Mouse (Mus musculus) c-Kit-negative CD71-positive TER-119-positive erythroid progenitor cells, embryonic 14.5 days (primary cell): ENCODE results near the gene Dab1.

ENCODE experiments used
- DNase-seq: peaks from one replicate; pipeline ENCODE4 v3.0.0-alpha.2; 2013; ENCODE audit warnings: low read depth, low spot score

Dab1 gene

DNA sequence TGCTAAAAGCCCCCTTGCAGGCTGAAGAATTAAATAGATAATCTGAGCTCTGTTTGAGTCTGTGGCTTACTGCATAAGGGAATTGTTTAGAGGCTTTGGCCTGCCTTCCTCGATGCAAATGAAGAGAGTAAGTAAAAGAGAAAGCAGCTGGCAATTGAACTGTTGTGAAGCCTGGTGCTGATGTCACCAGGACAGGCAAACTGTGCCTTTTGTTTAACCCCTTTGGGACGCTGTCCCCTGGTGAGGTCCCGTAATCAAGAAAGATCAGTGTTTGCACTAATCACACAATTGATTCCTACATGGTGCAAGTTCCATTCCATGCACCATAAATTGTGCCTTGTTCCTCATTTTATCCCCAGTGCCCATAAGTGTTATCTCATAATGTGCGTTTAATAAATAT, 80.6 kb downstream of the Dab1 start:
- no peak for DNase-seq

DNA sequence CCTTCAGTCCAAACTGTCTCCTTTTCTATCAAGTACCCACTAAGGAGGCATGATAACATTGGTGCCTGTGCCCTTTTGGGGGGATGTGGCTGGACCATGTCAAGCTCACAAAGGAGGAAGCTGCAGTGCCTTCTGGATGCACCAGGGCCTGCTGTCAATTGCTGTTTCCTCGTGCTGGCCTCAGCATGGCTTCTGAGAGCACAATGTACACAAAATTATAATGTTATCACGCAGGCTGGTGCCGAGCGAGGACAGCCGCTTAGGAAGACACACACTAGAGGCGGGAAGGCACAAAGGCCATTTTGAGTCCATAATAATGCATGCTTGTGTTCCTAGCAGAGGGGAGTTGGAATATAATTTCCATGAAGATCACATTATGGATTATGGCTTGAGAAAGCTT, 81.2 kb downstream of the Dab1 start:
- DNase-seq = no peak

DNA sequence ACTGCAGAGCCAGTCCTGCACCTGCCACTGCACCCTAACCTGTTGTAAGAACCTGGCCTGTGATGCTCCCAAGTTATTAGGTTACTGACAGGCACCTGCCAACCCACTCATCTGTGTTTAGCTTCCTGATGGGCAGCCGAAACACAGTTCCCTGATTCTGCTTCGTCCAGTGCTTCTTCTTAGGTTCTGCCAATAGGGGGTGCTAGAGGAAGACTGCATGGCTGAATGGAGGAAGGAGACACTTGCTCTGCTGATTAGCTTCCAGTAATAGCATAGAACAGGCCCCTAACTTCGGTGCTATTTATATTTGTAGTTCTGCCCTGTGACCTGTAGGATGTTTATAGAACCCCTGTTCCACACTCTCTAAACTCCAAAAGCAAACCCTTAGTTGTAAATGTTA, 83.0 kb downstream of the Dab1 start:
- no peak for DNase-seq

DNA sequence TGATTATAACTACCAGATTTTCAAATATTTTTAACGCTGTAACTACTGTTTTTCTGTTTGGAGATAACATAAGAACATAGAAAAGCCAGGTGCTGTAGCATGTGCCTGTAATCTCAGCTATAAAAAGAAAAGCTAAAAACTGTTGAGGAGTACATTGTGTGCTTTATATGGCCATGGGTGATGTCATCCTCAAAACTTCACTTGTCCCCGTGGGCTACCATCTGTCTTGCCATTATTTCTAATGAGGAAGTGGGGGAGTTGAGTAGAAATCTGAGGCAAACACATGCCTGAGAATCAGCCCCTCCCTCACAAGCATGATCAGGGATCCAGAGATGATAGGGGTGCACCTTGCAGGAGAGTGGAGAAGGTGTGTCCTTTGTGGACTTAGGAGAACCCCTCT, 85.3 kb downstream of the Dab1 start:
- DNase-seq = no peak

DNA sequence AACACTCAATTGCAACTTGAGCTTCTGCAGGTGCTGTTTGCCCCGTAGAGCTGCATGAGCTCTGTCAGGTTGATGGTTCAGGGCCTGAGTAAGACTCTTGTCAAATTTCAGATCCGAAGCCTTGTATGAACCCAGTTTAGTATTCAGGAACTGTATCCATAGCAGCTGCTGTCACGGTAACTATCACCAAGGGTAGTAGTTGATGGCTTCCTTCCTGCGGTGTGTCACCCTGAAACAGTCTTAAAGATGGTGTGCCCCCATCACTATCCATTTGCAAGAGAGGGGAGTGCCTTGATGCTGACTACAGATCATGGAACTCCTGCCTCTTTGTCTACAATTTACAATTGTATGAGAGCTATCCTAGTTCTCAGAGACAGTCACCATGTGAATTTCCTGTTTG, 87.3 kb downstream of the Dab1 start:
- no peak for DNase-seq

DNA sequence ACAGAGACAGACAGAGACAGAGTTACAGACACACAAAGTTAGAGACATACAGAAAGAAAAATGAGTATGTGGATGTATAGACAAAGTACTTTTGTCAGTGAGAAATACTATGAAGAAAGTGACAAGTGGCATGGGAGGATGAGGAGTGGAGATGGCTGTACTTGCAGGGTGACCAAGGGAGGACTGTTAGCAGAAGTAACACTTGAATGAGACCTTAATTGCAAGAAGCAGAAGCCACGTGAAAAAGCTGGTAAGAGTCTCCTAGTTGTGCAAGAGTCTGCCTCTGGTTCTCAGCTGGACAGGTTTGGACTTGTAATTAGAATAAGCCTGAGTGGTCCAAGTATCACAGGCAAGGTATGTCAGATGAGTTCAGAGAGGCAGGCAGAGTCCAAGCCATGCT, 88.0 kb downstream of the Dab1 start:
- DNase-seq = no peak

DNA sequence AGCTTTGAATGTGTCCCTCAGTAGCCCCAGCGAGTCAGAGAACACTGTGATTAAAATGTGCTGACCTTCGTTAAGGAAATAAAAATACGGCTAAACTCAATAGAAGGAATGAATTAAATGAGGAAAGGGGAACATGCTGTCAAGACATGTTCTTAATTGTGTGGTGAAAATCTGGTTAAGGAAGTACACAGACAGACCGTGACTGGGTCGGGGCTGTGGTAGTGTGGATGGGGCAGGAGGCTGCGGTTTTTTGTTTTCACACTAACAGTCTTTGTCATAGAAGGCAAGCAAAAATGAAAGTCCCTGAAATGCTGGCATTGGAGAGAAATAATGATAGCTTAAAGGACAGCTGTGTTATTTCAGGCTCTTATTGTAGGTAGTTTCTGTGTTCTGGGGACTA, 92.2 kb downstream of the Dab1 start:
- no peak for DNase-seq

DNA sequence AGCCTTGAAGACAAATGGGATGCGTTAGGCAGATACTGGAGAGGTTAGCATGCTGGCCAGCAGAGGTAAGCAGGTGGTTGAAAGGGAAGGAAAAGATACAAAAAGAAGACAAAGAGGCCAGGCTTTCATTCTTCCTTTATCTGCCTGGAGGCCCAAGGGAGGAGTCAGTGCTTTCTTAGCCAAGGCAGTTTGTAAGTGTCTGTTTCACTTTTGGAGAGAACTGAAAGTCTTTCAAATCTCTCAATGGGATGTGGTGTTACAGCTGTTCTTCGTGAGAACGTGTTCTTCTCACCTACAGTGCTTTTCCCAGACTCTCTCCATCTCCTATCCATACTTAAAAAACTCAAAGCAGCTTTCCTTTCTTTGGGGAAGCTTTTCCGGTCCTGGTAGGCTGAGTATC, 94.8 kb downstream of the Dab1 start:
- DNase-seq = no peak

DNA sequence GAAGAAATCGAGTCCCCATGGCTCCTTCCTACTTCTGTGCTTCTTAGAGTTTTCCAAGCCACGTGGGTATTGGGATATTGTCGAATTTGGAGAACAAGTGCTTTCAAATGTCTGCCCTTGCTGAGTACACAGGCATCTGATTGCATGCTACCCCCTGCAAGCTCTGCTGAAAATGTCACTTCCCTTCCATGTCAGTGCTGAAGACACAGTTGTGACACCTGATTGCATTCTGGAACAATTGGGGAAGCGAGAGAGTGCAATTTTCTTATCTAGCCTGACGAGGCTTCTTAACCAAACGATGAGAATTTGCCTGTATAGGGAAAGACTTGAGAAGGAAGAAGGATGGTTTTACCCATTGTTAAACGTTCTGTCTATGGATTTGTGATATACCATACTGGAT, 95.8 kb downstream of the Dab1 start:
- DNase-seq = no peak

DNA sequence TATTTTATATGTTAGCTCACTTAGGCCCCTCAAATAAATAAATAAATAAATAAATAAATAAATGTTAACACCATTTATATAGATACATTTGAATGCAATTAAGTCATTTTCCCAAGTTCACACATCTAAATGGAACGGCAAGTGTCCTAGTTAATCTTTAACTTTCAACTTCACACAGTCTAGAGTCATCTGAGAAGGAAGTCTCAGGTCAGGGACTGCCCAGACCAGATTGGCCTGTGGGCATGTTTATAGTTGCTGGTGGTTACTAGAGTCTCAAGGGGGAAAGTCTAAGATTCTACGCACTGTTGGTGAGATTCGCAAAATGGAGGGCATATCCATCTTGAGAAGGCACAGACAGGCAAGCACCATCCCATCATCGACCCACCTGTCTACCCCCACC, 96.4 kb downstream of the Dab1 start:
- DNase-seq = no peak

DNA sequence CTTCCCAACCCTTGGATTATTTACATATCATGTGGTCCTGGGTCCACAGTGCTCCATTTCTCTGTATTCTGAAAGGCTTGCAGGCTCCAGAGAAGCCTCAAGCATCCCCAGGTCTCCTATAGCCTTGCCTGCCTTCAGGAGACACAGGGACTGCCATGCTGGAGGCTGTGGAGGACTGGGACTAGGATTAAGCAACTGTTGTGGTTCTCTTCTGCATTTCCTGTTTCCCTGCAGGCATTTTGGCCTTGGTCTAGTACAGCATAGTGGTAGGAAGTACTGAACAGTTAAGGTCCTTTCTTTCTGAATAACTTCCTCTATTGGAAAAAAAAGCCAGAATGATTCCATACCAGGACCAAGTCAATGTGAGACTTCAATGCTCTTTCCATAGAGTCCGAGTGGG, 103.6 kb downstream of the Dab1 start:
- no peak for DNase-seq

DNA sequence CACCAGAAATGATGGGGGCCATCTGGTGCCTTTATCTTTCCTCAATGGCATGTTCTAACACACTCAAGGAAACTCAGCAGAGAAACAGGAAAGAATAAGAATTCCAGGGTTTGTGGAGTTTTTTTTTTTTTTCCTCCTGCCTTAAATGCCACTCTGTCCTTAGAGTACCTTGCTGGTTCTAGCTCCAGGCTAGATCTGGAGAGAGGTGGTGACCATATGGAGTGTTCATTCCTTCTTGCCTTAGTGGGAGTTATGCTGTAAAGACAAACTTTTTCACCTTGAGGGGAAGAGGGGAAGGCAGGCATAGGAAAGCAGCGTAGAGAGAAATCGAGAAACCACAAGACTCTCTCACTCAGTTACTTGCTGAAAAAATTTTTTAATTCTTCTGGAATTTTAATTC, 107.3 kb downstream of the Dab1 start:
- no peak for DNase-seq

DNA sequence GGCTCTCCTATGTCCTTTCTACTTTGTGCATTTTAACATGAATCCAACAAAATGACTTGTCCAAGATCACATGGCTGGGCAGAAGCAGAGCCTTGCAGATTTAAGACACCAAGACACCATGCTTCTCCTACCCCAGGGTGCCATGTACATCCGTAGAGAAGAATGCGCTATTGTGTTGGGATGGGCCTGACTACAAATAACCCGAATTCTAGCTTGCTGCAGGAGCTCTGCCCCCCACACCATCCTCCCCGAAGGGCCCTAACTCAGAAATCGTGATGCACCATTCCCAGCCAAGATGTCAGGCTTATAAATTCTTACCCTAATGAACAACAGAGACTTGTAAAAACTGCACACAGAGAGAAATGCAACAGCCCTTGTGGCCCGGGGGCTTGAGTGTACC, 118.0 kb downstream of the Dab1 start:
- no peak for DNase-seq

DNA sequence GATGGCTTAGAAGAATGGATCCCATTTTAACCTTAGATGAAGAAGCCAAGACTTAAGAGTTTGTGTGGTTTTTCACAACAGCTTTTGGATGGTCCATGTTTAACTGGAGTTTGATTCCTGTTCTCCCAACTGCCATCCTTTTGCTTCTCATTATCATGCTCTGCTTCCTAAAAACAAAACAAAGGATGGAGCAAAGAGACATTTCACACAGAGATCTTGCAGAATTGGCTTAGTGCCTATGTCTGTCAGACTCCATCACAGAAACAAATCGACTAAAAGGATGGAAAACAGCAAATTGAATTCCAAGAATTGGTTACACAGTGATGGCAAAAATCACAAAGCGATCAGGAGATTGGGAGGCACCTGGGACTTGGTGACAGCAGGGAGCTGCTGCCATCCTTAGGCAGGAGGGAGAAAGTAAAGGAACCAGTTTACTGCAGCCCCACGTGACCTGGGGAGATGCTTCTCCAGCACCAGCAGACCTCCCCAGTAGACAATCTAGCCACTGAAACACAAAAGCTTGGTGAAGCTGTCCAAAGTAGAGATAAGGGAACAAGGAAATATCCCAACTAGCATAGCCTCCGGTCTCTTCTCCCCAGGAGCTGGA, 132.2 kb downstream of the Dab1 start:
- DNase-seq = no peak

DNA sequence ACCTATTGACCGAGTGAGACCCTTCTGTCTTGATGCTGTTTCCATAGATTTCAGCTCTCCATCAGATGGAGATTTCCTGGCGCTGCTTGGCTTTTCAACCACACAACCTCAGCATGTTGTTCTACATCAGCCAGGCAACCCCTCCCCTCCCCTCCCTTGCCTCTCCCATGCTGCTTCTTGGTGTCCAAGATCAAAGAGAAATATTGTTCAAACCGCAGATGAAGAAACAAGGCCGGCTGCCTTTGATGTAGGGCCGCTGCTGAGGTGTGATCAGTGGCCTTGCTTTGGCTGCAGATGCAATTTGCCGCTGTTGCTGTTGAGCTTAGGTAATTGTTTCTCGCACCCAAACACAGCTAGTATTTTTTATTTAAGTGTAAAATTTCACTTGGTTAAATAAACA, 135.4 kb downstream of the Dab1 start:
- no peak for DNase-seq

DNA sequence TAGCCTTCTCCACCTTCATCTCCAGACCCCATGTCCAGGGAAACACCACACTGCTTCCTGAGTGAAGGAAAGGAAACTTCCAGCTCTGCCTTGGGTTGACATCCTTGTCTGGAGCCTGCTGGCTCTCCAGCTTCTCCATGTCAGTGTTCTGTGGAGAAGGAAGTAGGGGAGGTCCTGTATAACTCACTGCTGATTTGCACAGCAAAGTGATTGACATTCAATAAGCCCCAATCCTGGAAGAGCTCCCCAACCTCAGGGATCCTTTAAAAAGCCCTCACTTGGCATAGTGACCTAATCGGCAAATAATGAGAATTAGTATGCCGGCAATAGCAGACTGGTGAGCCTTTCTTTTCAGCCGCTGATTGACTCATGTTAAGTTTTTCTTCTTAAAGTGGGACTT, 138.1 kb downstream of the Dab1 start:
- DNase-seq = no peak

DNA sequence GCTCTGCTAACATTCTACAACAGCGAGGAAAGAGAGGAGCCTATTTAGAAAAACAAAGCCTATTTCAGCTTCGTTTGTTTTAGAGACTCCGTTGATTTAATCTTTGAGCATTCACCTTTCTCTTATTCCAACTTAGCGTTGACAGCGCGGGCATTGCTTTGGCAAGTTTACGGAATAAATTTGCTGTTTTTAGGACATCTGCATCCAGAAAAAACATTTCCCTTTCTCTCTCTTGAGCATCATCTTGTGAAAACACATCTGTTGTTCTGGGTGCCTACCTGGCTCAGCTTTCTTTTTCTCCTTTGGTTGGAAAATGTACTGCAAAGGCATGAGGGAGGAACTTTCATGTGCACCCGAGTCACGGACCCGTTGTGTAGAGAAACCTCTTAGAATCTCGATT, 143.3 kb downstream of the Dab1 start:
- DNase-seq = no peak

DNA sequence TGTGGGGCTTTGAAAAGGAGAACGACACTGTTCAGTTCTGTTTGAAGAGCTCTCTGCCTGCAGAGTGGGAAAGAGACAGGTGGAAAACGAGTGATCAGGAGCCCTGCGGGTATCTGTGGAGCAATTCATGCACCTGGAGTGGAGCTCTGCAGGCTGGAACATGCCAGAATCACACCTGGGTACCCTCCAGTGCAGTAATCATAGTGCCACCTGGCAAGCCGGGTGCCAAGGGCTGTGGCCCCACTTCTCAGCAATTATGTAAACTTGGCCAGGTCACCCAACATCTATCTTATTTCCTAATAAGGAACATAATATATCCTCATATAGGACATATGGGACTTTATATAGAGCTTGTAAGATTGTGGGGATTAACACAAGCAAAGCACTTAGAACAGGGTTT, 156.6 kb downstream of the Dab1 start:
- DNase-seq = no peak

DNA sequence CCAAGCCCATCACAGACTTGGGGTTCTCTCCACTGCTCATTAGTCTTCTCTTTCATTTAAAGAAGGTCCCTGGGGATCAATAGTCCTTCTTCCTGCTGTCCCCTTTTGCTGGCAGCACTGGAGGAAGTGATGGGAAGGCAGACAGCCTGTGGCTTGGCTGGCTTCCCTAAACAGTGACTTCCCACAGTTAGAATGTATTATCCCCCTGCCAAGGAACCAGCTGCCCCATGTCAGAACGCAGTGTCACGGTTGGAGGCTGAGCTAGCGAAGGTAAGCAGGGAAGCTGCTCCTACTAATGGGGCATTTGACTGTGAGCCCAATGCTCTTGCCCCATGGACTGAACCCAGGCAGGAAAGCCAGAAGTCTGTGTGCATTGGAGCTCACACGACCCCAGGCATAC, 162.2 kb downstream of the Dab1 start:
- no peak for DNase-seq

DNA sequence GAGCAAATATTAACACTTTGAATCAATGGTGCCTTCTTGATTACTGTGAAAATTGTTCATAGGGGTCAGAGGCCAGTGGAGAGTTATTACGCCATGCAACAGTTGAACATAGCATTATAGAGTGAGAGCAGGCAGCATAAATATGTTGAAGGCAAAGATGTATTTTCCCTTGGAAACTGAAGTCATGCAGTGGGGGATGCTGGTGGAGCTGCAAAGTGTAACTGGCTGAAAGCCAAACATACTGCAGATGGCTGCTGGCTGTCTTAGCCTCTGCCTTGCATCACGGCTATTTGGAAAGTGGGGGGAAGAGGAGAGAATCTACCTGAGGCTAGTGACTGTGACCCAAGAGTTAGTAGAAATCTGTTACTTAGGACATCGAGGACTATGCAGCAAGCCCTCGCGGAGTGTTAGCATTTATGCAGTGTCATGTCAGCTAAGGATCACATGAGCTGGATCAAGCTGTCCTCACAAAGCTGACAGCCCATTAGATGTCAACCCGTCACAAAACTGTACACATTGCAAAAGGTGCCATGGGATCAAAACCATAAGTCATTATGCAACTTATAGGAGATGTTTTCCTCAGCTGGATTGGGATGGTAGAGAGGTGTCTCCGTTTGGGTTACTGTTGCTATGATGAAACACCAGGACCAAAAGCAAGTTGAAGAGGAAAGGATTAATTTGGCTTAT, 164.5 kb downstream of the Dab1 start:
- no peak for DNase-seq

DNA sequence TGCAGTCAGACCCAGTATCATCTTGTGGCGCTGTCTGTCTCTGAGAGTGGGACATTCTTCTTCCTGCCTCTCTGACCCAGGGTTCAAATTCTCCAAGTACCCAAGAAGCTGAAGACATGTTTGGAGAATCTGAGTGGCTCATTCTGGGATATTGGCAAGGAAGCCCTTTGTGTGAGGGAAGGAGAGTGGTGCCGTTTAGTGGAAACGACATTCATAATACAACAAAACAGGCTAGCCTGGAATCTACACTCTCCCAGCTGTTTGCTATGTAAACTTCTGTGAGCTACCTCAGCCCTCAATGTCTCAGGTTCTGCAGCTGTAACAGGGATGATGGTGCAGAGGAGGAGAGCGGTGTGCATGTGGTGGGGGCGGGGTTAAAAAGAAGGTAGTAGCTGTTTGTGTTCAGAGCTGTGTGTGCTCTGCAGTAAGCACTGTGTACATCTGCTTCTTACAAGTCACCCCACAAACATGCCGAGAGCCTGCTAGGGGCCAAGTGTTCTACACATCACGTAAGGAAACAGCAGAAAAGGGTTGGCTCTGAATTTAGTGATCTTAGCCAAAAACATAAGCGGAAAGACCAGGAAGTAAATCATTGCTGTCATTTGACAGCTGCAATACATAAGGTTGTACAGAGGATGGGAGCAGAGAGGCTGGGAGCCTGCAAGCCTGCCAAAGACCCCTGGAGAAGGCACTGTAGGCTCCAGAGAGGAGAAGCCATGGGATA, 174.6 kb downstream of the Dab1 start:
- DNase-seq = no peak

DNA sequence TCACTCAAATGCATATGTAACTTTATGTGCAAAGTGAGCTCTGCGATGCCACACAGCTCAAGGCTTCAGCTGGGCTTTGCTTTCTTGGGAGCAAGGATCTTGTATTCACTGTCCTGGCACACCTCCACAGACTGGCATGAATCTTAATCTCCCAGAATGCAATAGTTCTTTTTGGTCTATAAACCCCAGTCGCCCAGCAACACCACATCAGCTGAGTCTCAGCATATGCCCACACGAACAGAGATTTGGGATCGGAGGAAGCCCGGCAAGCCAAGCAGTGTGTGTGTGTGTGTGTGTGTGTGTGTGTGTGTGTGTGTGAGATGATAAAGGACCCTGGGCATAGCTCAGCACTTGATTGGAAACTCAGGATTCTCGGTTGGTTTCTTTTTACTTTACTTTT, 177.3 kb downstream of the Dab1 start:
- no peak for DNase-seq

DNA sequence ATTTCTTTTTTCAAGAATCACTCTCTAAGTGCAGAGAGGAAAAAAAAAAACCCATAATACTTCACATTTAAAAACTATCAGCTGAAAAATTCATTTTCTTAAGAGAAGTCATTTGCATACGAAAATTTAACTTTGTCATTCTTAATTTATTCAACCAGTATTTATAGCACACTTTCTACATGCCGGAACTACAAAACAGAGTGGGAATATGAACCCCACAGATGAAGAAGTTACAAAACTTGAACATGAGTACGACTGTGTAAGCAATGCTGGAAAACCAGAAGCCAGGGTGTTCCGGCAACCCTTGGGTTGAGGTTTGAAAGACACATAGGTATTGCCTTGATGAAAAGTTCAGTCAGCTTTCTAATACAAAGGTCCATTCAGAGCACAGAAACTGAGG, 183.3 kb downstream of the Dab1 start:
- DNase-seq = no peak
